Mouse (Mus musculus): ENCODE results near the gene Sdr42e1.
A peak's percentile ranks its signal among the peaks of the same experiment; 100 is the strongest.

Gene Sdr42e1

DNA sequence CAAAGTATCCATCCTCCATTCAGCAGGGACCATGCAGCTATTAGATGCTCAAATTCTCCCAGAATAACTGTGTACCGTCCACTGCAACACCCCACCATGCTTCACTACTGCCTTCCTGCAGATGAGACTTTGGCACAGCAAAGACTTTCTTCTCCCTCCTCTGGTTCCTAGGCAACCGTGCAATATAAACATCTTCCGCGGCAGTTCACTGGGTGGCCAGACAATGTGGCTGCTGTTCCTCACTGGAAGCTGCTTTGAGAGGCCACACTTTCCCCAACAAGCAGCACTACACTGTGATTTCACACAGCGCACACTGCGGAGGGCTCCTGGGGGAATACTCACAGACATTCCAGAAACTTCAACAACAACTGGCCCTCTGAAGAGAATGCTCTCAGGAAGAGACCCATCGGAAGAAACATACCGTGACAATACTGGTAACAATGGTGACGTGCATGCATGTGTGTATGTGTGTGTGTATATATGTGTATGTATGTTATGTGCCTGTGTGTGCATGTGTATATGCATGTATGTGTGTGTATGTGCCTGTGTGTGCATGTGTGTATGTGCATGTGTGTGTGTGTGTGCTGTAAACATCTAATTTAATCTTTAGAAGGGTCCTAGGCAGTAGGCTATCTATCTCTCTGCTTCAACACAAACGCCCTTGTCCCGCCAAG lies 13.0 kb downstream of the Sdr42e1 start:
- DNase-seq (ENCODE audit: low read depth, low spot score), result no peak

DNA sequence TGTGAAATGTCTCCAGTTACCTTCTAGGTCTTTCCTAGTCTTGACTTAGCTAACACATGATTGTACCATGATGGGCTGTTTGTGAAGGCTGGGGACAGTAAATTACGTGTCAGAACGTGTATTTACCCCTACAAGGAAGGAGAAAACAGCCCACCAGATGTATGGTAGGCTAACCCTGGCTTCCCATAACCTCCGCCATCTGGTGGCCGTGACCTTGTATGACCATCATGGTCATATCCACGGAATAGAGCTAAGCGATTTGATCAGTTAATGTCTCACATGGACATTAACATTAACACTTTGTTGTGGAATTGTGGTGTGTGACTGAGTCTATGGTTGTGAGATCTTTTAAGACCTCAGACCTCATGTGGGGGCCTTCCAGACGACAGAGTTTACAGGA lies 14.5 kb downstream of the Sdr42e1 start:
- no peak for DNase-seq (ENCODE audit: low read depth, low spot score)

DNA sequence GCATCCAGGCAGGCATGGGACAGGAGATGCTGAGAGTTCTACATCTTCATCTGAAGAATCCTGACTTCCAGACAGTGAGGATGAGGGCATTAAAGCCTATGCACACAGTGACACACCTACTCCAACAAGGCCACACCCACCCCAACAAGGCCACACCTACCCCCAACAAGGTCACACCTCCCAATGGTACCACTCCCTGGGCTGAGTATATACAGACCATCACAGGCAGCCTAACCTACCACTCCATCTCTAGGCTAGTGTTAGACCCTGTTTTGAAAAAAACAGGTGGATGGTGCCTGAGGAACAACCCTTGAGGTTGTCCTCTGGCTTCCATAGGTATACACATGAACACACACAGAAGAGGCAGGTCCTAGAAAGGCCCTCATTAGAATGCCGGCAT lies 21.2 kb downstream of the Sdr42e1 start:
- no peak for DNase-seq (ENCODE audit: low read depth, low spot score)

DNA sequence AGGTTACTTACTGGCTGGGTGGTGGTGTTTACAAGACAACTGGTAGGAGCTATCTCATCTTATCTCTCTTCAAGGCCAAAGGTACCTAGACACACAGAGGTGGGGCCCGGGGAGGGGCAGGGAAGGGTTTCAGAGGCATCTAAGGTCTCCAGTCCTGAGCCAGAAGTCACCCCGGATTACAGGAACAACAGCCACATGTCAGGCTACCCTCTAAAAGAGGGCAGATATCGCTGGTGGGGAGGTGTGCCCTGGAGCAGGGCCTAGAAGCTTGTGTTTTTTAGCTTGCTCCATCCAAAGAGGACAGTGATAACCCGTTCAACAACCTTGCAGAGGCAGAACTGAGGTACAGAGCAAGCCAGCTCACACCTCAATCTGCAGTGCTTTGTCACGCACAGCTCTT lies 27.0 kb downstream of the Sdr42e1 start:
- DNase-seq (ENCODE audit: low read depth, low spot score), result no peak

GRCm38 (mm10) chr8:117646020-117646419 lies 27.5 kb downstream of the Sdr42e1 start:
- peak; percentile 71 for DNase-seq (ENCODE audit: low read depth, low spot score)

- DNase-seq (ENCODE audit: low read depth, low spot score), result no peak
Observed at GRCm38 (mm10) chr8:117645486-117645885, 28.0 kb downstream of the Sdr42e1 start.

- no peak for DNase-seq (ENCODE audit: low read depth, low spot score)
Observed at GRCm38 (mm10) chr8:117639631-117640030, 33.9 kb downstream of the Sdr42e1 start.

DNA sequence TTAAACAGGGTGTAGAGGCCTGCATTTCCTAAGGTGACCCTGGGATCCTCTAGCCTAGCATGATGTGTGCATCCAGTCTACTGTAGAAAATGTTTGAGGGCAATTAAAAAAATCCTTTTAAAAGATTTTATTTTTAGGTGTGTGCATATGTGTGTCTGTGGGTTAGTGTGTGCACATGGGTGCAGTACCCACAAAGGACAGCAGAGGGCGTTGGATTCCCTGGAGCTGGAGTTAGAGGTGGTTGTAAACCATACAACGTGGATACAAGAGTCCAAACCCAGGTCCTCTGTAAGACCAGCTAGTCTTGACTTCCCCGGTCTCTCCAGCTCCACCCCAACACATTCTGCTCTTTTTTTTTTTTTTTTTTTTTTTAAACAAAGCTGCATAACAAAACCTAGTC lies 36.0 kb downstream of the Sdr42e1 start:
- DNase-seq (ENCODE audit: low read depth, low spot score), result no peak

DNA sequence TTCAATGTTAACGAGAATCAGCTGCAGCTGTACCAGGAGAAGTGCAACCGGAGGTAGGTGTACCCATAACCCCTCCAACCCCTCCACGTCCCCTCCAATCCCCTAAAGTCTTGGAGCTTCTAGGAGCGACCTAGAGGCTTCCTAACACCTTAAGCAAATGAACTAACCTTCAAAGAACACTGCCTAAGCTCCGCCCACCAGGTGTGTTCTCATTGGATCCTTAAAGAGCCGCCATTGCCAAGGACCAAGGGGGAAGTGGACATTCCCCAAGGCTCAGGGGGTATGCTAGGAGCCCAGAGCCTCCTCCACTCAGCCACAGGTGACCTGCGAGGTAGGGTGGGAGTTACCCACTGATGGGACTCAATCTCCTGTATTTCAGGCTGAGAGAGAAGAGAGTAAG lies 39.1 kb downstream of the Sdr42e1 start:
- DNase-seq (ENCODE audit: low read depth, low spot score), result no peak

GRCm38 (mm10) chr8:117632532-117632931 lies 41.0 kb downstream of the Sdr42e1 start:
- DNase-seq (ENCODE audit: low read depth, low spot score), result no peak

DNA sequence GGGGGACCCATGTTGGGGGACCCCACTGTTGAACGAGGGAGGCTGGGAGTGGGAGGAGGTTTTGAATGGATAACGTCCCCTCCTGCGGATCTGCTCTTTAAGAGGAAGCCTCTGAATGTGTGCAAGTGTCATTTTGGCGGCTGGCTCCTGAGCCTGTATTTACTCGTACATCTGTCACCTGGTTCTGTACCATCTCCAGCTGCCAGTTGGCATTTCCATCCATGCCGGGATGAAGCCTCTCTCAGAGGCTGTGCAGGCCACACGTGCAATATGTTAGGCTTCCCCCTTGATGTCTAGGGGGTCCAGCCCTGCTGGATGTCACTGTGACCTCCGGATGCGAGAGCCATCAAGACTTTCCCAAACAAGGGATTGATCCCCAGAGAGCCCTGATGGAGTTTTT lies 46.4 kb downstream of the Sdr42e1 start:
- no peak for DNase-seq (ENCODE audit: low read depth, low spot score)

- peak; percentile 82 for DNase-seq (ENCODE audit: low read depth, low spot score)
Observed at GRCm38 (mm10) chr8:117626040-117626838, 47.2 kb downstream of the Sdr42e1 start.

- no peak for DNase-seq (ENCODE audit: low read depth, low spot score)
Observed at GRCm38 (mm10) chr8:117612861-117613260, 60.6 kb downstream of the Sdr42e1 start.
